Comparison of ENCODE assay signal across 25 mouse cellular contexts in genomic region chr7:43921941-43922340, GRCm38 (mm10). TPM values are rescaled to one million over a fixed set of nuclear protein-coding genes. Genes with fewer than 3 reads are reported as not detected.
"Had no signal": no experiment of that assay in that cellular context is flagged by ENCODE, and none has a peak within 500 bp of the region (broad histone marks: within the 10 kb centered on the region; RNA-seq: fewer than 3 reads in every experiment).

No protein-coding gene starts in this region.

- DNase-seq: retina, postnatal 1 day; right cerebral cortex, adult 18-20 months; right cerebral cortex, postnatal 14 days; right cerebral cortex, postnatal 25 days; right cerebral cortex, postnatal 4 days; spleen, adult 18-20 months; thymus, adult 18-20 months; thymus, adult 2 months; thymus, postnatal 14 days; thymus, postnatal 25 days; thymus, postnatal 36 days; thymus, postnatal 4 days had no signal

- H3K4me3 ChIP-seq: neural tube, embryonic 13.5 days; neural tube, embryonic 15.5 days; stomach, embryonic 15.5 days had no signal

- H3K27ac ChIP-seq: neural tube, embryonic 13.5 days; neural tube, embryonic 15.5 days; stomach, embryonic 15.5 days; stomach, postnatal 0 days had no signal

- H3K36me3 ChIP-seq: neural tube, embryonic 13.5 days; neural tube, embryonic 15.5 days; stomach, embryonic 15.5 days had no signal

RNA-seq across cellular contexts. Expression of gene Klk15, which starts 11.6 kb away (rescaled TPM):
- total RNA-seq: neutrophil, adult 5-6 weeks had no signal
- polyA plus RNA-seq: neural tube, embryonic 13.5 days; neural tube, embryonic 14.5 days; neural tube, embryonic 15.5 days; small intestine, adult 2 months; spleen, adult 2 months; stomach, embryonic 14.5 days; stomach, embryonic 15.5 days; stomach, embryonic 16.5 days; stomach, postnatal 0 days; thymus, postnatal 0 days; urinary bladder, adult 2 months had no signal

RNA-seq across cellular contexts. Expression of gene Klk1b8, which starts 28.5 kb away (rescaled TPM):
- total RNA-seq: neutrophil, adult 5-6 weeks had no signal
- polyA plus RNA-seq: neural tube, embryonic 13.5 days; neural tube, embryonic 14.5 days; neural tube, embryonic 15.5 days; small intestine, adult 2 months; stomach, embryonic 14.5 days; stomach, postnatal 0 days; urinary bladder, adult 2 months had no signal

RNA-seq across cellular contexts. Expression of gene Klk4, which starts 41.0 kb away (rescaled TPM):
- total RNA-seq: neutrophil, adult 5-6 weeks had no signal
- polyA plus RNA-seq: neural tube, embryonic 15.5 days; small intestine, adult 2 months; spleen, adult 2 months; stomach, embryonic 14.5 days; stomach, embryonic 15.5 days; stomach, postnatal 0 days; testis, adult 2 months; urinary bladder, adult 2 months had no signal

RNA-seq across cellular contexts. Expression of gene Klk1b1, which starts 44.6 kb away (rescaled TPM):
- total RNA-seq: neutrophil, adult 5-6 weeks had no signal
- polyA plus RNA-seq: neural tube, embryonic 13.5 days; neural tube, embryonic 14.5 days; neural tube, embryonic 15.5 days; small intestine, adult 2 months; spleen, adult 2 months; stomach, embryonic 14.5 days; stomach, embryonic 15.5 days; stomach, embryonic 16.5 days; stomach, postnatal 0 days; urinary bladder, adult 2 months had no signal

RNA-seq across cellular contexts. Expression of gene Klk1b9, which starts 53.9 kb away (rescaled TPM):
- total RNA-seq: neutrophil, adult 5-6 weeks had no signal
- polyA plus RNA-seq: neural tube, embryonic 13.5 days; neural tube, embryonic 14.5 days; neural tube, embryonic 15.5 days; small intestine, adult 2 months; stomach, embryonic 14.5 days; stomach, embryonic 15.5 days; stomach, embryonic 16.5 days; stomach, postnatal 0 days; urinary bladder, adult 2 months had no signal
